Mouse (Mus musculus) liver, embryonic 11.5 days (tissue): ENCODE data around the gene Nudt8. TPM values are rescaled to one million over a fixed set of nuclear protein-coding genes. Genes with fewer than 3 reads are reported as not detected.
"Not testable (repeated sequence)": the region's sequence is repeated elsewhere in the genome, so short reads cannot be mapped to it uniquely, and the experiment has no call there.

ENCODE experiments used
- ATAC-seq: fragments of 200-750 bp; cut with Nextera tagmentation; replicated peaks from 2 replicates; pipeline ENCODE4 v1.8.0; 2017; ENCODE audit warnings: moderate number of reproducible peaks, mild to moderate bottlenecking, moderate TSS enrichment, moderate library complexity; ENCODE audit not compliant: low FRiP score
- DNase-seq: peaks from one replicate; pipeline ENCODE4 v3.0.0-alpha.2; 2017; ENCODE audit warnings: low spot score
- H3K27ac ChIP-seq: fragments of 300-500 bp; sonication (generic); 2 replicates; pipeline ENCODE4 v1.5.1; 2014; ENCODE audit warnings: mild to moderate bottlenecking, low read depth, low read length, control low read depth
- H3K27me3 ChIP-seq: fragments of 300-500 bp; sonication (generic); replicated peaks from 2 replicates; pipeline ENCODE4 v1.6.1; 2014; ENCODE audit warnings: low read length, mixed read lengths; ENCODE audit not compliant: control insufficient read depth, insufficient read depth
- H3K36me3 ChIP-seq: fragments of 300-500 bp; sonication (generic); 2 replicates; pipeline ENCODE4 v1.6.1; 2014; ENCODE audit warnings: mild to moderate bottlenecking, low read length, moderate library complexity, mixed read lengths; ENCODE audit not compliant: control insufficient read depth, insufficient read depth
- H3K4me1 ChIP-seq: fragments of 300-500 bp; sonication (generic); replicated peaks from 2 replicates; pipeline ENCODE4 v1.6.1; 2014; ENCODE audit warnings: low read length, mixed read lengths; ENCODE audit not compliant: control insufficient read depth, insufficient read depth
- H3K4me2 ChIP-seq: fragments of 300-500 bp; sonication (generic); 2 replicates; pipeline ENCODE4 v1.6.1; 2014; ENCODE audit warnings: mild to moderate bottlenecking, control low read depth, moderate library complexity
- H3K4me3 ChIP-seq: fragments of 300-500 bp; sonication (generic); 2 replicates; pipeline ENCODE4 v1.5.1; 2014; ENCODE audit warnings: low read depth, low read length, control low read depth
- H3K9ac ChIP-seq: fragments of 300-500 bp; sonication (generic); 2 replicates; pipeline ENCODE4 v1.6.1; 2014; ENCODE audit warnings: low read depth, low read length, control low read depth
- H3K9me3 ChIP-seq: fragments of 300-500 bp; sonication (generic); 2 replicates; pipeline ENCODE4 v1.6.1; 2016; ENCODE audit warnings: low read length, inconsistent platforms, mixed read lengths; ENCODE audit not compliant: control insufficient read depth
- WGBS: fragments of 180-500 bp; shearing (Covaris S2); extraction: QIAGEN DNeasy Blood & Tissue Kit; methylation state at CpG from one replicate; pipeline ENCODE4 v1.1.7; 2014; 5-methylcytosine and 5-hydroxymethylcytosine counted together
- polyA plus RNA-seq: library from polyadenylated mRNA; unstranded; fragments of >200 nt; fragmentation: Nextera tagmentation; extraction: Ambion mirVana; gene quantifications from 2 replicates; pipeline ENCODE4 v1.2.1, GENCODE M21; 2014

Gene Nudt8
- polyA plus RNA-seq, 1 experiment from 2014 or later = 32.3 TPM

GRCm38 (mm10) chr19:4042124-4042523 is 41.7 kb downstream of the Nudt8 start:
- no peak overlapping the region for H3K9ac ChIP-seq
- H3K4me3 ChIP-seq = no peak overlapping the region
- no peaks in the 10 kb centered on the region for H3K27me3 ChIP-seq
- no peak overlapping the region for H3K27ac ChIP-seq
- H3K4me1 ChIP-seq = peaks cover 18% of the 10 kb centered on the region
- H3K9me3 ChIP-seq = peaks cover 5% of the 10 kb centered on the region
- ATAC-seq = no peak
- no peak for DNase-seq
- WGBS = 70% methylated on average over 14 of the region's 14 CpGs
- no peak overlapping the region for H3K4me2 ChIP-seq
- H3K36me3 ChIP-seq = no peaks in the 10 kb centered on the region

DNA sequence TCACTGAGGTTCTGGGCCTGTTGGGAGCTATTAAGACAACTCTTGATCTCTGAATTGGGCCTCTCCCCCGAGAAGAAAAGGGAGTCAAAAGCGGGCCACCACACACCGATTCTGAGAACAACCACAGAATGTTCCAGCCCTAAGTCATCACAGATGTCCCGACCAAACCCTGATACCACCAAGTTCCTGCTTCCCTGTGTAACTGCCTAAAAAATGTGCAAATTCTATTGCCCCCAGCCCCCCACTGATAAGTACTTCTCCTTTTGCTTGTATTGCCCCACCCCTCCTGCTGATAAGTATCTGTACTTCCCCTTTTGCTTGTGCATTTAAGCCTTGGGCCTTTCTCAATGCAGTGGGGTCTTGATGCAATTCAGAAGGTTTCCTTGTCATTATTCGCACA is 43.7 kb downstream of the Nudt8 start:
- not testable (repeated sequence) for H3K27me3 ChIP-seq, ATAC-seq, H3K4me2 ChIP-seq, H3K36me3 ChIP-seq, H3K4me3 ChIP-seq, H3K9ac ChIP-seq, H3K9me3 ChIP-seq, DNase-seq
- Histone ChIP-seq H3K4me1 (peaks cover 14% of the 10 kb centered on the region), H3K27ac (peak overlapping the region; percentile 43; the same call in 1 of the 2 replicates)
- WGBS = 64% methylated on average over 5 of the region's 5 CpGs

- H3K4me3 ChIP-seq = no peak within 1 kb of the TSS
- 53% methylated on average over 16 of the region's 16 CpGs for WGBS
- no peaks in the 10 kb centered on the region for H3K27me3 ChIP-seq
- peaks cover 14% of the 10 kb centered on the region for H3K4me1 ChIP-seq
- H3K9ac ChIP-seq = 0 out of 2 replicates have a peak within 1 kb of the TSS, but pooled peaks have one; percentile 32
- peaks cover 7% of the 10 kb centered on the region for H3K9me3 ChIP-seq
- no peak for DNase-seq
- H3K36me3 ChIP-seq = no peaks in the 10 kb centered on the region
- ATAC-seq = peak; percentile 73
- peak within 1 kb of the TSS; percentile 44 for H3K4me2 ChIP-seq
- H3K27ac ChIP-seq = peak within 1 kb of the TSS; percentile 73
These were observed 45.8 kb downstream of the Nudt8 start, which contains the start of gene Gstp2 for GRCm38 (mm10) chr19:4045966-4046865. Gene Gstp2 (minus strand): TSS chr19:4046023.

GRCm38 (mm10) chr19:4046866-4047254 is 46.5 kb downstream of the Nudt8 start:
- H3K4me1 ChIP-seq = peaks cover 14% of the 10 kb centered on the region
- H3K4me3 ChIP-seq = no peak overlapping the region
- peak; percentile 78 for ATAC-seq
- no peaks in the 10 kb centered on the region for H3K36me3 ChIP-seq
- peak overlapping the region; percentile 73 for H3K27ac ChIP-seq
- no peak overlapping the region for H3K9ac ChIP-seq
- no peaks in the 10 kb centered on the region for H3K27me3 ChIP-seq
- no peak for DNase-seq
- peak overlapping the region; percentile 44 for H3K4me2 ChIP-seq
- 65% methylated on average over 8 of the region's 8 CpGs for WGBS
- peaks cover 7% of the 10 kb centered on the region for H3K9me3 ChIP-seq

DNA sequence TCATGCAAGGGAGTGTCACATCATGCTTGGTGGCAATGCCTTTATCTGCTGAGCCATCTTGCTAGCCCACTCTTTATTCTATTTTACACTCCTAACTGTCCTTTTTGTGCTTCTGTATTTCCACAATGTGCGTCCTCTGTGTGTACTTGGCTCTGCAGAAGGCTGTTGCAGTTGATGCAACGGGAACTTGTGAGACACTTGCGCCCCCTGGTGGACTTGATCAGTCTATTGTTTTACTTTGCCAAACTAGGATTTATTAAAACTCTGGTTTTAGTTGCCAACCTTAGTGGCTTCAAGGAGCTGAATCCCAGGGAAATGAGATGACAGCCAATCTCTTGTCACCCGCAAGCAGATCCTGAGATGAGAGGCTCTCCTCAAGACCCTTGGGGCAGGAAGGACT is 47.5 kb downstream of the Nudt8 start:
- Histone ChIP-seq H3K9ac (no peak overlapping the region), H3K4me2 (no peak overlapping the region), H3K4me3 (no peak overlapping the region), H3K4me1 (peaks cover 14% of the 10 kb centered on the region), H3K27ac (peak overlapping the region; percentile 73; the same call in 1 of the 2 replicates), H3K36me3 (no peaks in the 10 kb centered on the region), H3K9me3 (peaks cover 7% of the 10 kb centered on the region), H3K27me3 (no peaks in the 10 kb centered on the region)
- peak; percentile 68 for DNase-seq
- ATAC-seq = no peak
- 22% methylated on average over 4 of the region's 4 CpGs for WGBS

DNA sequence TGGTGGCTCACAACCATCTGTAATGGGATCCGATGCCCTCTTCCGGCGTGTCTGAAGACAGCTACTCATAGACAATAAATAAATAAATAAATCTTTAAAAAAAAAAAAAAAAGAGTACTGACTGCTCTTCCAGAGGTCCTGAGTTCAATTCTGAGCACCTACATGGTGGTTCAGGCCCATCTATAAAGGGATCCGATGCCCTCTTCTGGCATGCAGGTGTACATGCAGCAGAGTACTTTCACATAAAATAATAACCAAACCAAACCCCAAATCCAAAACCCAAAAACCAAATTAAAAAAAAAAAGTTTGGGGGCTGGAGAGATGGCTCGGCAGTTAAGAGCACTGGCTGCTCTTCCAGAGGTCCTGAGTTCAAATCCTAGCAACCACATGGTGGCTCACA is 48.7 kb downstream of the Nudt8 start:
- not testable (repeated sequence) for H3K27ac ChIP-seq, H3K4me2 ChIP-seq, H3K9me3 ChIP-seq, DNase-seq, ATAC-seq, H3K27me3 ChIP-seq, H3K4me3 ChIP-seq, H3K9ac ChIP-seq, H3K36me3 ChIP-seq
- peaks cover 14% of the 10 kb centered on the region for H3K4me1 ChIP-seq
- 68% methylated on average over 5 of the region's 5 CpGs for WGBS

- no peak overlapping the region for H3K4me2 ChIP-seq
- no peak overlapping the region for H3K4me3 ChIP-seq
- H3K9ac ChIP-seq = no peak overlapping the region
- H3K36me3 ChIP-seq = no peaks in the 10 kb centered on the region
- DNase-seq (no peak), ATAC-seq (no peak)
- peaks cover 3% of the 10 kb centered on the region for H3K9me3 ChIP-seq
- peaks cover 17% of the 10 kb centered on the region for H3K4me1 ChIP-seq
- H3K27ac ChIP-seq = no peak overlapping the region
- 90% methylated on average over 5 of the region's 5 CpGs for WGBS
- H3K27me3 ChIP-seq = no peaks in the 10 kb centered on the region
These were observed 50.6 kb downstream of the Nudt8 start for GRCm38 (mm10) chr19:4051016-4051415.
